Mouse (Mus musculus): ENCODE measurements around the gene Gm42420. TPM values are rescaled to one million over a fixed set of nuclear protein-coding genes. Genes with fewer than 3 reads are reported as not detected.

The Gm42420 gene
- polyA plus RNA-seq, 2 experiments, result 1.2 TPM

DNA sequence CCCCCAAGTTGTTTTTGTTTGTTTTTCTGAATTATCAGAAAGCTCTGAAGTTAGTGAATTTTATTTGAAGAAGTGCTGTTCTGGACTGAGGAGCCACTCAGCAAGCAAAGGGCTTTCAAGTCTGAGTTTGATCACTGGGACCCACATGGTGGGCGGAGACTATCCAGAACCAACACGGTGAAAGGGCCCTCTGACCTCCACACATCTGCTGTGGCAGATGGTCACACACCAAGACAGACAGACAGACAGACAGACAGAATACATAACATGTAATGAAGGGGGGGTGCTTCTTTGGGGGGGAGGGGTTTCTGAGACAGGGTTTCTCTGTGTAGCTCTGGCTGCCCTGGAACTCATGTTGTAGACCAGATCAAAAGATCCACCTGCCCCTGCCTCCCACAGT lies 45.0 kb upstream of the Gm42420 start:
- H3K9me3 ChIP-seq (ENCODE audit: control insufficient read depth, low read length), result no peaks in the 10 kb centered on the region
- H3K27ac ChIP-seq (replicated peaks; ENCODE audit: low read depth, low read length), result no peak overlapping the region
- H3K9ac ChIP-seq (ENCODE audit: low read depth, low read length, severe bottlenecking), result no peak overlapping the region
- peaks cover 59% of the 10 kb centered on the region for H3K4me1 ChIP-seq (ENCODE audit: control insufficient read depth, insufficient read depth, low read length)
- ATAC-seq (ENCODE audit: low FRiP score, low read depth) (no peak), DNase-seq (ENCODE audit: low spot score) (no peak)
- 47% methylated on average over 2 of the region's 2 CpGs for WGBS
- H3K4me2 ChIP-seq (replicated peaks; ENCODE audit: low read depth, low read length, severe bottlenecking), result no peak overlapping the region
- no peaks in the 10 kb centered on the region for H3K36me3 ChIP-seq (ENCODE audit: control insufficient read depth, insufficient read depth, low read length)
- H3K4me3 ChIP-seq (replicated peaks; ENCODE audit: low read length), result no peak overlapping the region
- H3K27me3 ChIP-seq (ENCODE audit: control insufficient read depth, insufficient read depth, low read length), result no peaks in the 10 kb centered on the region
- no peak for TF ChIP-seq POLR2A (IDR thresholded peaks at IDR 0.05; ENCODE audit: borderline replicate concordance, extremely low read depth, insufficient read depth, insufficient read length)

DNA sequence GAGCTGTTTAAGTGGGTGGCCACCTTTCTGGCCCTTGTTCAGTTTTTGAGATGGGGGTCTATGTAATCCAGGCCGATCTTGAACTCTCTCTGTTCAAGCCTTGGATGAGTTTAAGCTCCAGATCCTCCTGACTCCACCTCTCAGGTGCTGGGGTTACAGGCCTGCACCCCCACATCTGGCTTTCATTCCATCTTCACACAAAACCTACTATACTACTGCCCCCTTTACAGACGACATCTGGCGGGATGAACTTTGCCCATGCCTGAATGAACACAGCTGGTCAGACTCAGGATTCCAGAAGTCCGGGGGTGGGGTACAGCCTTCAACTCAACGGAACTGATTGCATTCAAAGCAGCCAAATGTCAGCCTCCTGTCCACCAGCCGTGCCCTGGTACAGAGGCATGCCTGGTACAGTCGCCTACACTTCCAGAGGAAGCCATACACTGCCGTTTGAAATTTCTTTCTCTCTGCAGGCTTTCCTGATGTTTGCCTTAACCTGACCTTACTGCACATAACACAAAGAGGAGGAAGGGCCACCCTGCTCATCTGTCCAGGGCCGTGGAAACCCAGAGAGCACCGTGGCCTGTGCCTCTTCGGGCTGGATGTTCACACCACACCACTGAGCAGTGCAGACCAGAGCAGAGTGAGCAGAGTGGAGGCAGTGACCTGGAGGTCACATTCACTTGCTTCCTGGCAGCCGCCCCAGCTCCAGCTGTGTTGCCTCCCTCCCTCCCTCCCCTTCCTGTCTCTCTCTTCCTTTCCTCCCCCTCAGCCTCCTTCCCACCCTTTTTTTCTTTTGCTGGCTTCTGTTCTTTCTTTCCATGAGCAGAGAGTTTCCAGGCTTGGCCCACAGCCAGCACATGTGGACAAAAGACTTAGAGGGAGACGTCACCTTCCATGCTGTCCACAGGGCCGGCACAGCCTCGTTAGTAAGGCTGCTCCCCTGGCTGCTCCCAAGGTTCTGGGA lies 42.6 kb upstream of the Gm42420 start:
- Histone ChIP-seq H3K9me3 (ENCODE audit: control insufficient read depth, low read length) (no peaks in the 10 kb centered on the region), H3K4me3 (replicated peaks; ENCODE audit: low read length) (no peak overlapping the region), H3K27me3 (ENCODE audit: control insufficient read depth, insufficient read depth, low read length) (no peaks in the 10 kb centered on the region), H3K27ac (replicated peaks; ENCODE audit: low read depth, low read length) (peak overlapping the region; percentile 87), H3K9ac (ENCODE audit: low read depth, low read length, severe bottlenecking) (no peak overlapping the region), H3K4me1 (ENCODE audit: control insufficient read depth, insufficient read depth, low read length) (peaks cover 59% of the 10 kb centered on the region), H3K4me2 (replicated peaks; ENCODE audit: low read depth, low read length, severe bottlenecking) (peak overlapping the region; percentile 31), H3K36me3 (ENCODE audit: control insufficient read depth, insufficient read depth, low read length) (no peaks in the 10 kb centered on the region)
- DNase-seq (ENCODE audit: low spot score), result peak; percentile 91
- WGBS, result 11% methylated on average over 15 of the region's 15 CpGs
- TF ChIP-seq POLR2A (IDR thresholded peaks at IDR 0.05; ENCODE audit: borderline replicate concordance, extremely low read depth, insufficient read depth, insufficient read length), result no peak
- peak; percentile 90 for ATAC-seq (ENCODE audit: low FRiP score, low read depth)

DNA sequence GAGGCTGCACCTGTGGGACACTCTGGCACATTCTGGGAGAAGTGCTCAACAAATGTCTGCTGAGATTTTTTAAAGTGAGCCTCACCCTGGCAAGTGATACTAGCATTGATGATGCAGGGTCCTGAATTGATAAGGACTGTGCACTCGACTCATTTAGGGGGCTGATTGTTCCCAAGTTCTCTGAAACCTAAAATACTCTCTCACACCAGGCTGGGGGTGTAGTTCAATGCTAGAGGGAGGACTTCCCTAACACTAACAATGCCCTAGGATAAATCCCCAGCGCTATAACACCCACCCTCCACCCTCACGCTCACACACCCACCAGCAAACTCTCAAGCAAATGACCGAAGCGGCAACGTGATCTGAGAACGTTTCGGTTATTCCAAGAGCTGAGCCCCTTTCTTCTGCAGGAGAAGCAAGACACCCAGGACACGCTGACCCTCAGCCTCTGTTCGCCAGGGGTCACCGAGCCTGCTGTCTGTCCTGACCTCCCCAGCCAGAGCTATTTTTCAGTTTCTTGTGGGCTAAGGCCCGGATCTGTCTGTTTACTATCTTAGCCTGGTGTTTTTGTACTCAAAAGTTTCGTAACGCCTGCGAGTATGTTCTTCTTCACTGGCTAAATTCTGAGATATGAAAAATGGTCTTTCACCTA lies 41.7 kb upstream of the Gm42420 start:
- Histone ChIP-seq H3K27ac (replicated peaks; ENCODE audit: low read depth, low read length) (peak overlapping the region; percentile 87), H3K4me1 (ENCODE audit: control insufficient read depth, insufficient read depth, low read length) (peaks cover 50% of the 10 kb centered on the region), H3K4me2 (replicated peaks; ENCODE audit: low read depth, low read length, severe bottlenecking) (peak overlapping the region; percentile 31; the same call in 1 of the 2 replicates)

DNA sequence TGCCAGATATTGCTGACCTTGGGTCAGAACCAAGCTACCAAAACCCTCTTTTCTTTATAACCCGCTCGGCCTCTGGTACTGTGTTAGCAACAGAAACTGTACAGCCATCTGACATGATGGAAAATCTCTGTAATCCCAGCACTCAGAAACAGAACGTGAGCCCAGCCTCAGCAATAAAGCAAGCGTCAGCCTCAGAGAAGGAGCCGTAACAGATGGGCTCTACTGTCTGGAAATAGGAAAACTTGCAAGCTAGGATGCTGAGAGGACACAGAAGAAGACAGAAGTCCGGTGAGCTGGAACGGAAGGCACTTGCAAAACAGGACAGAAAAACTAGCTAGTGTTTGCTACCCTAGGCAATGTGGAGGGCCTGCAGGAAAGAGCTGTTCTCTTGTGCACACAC lies 40.1 kb upstream of the Gm42420 start:
- Histone ChIP-seq H3K27ac (replicated peaks; ENCODE audit: low read depth, low read length) (peak overlapping the region; percentile 87; the same call in 1 of the 2 replicates), H3K4me1 (ENCODE audit: control insufficient read depth, insufficient read depth, low read length) (peaks cover 34% of the 10 kb centered on the region), H3K9me3 (ENCODE audit: control insufficient read depth, low read length) (no peaks in the 10 kb centered on the region), H3K9ac (ENCODE audit: low read depth, low read length, severe bottlenecking) (no peak overlapping the region), H3K4me2 (replicated peaks; ENCODE audit: low read depth, low read length, severe bottlenecking) (no peak overlapping the region), H3K4me3 (replicated peaks; ENCODE audit: low read length) (no peak overlapping the region), H3K36me3 (ENCODE audit: control insufficient read depth, insufficient read depth, low read length) (peaks cover 5% of the 10 kb centered on the region; the same call in 1 of the 2 replicates), H3K27me3 (ENCODE audit: control insufficient read depth, insufficient read depth, low read length) (no peaks in the 10 kb centered on the region)
- no peak for TF ChIP-seq POLR2A (IDR thresholded peaks at IDR 0.05; ENCODE audit: borderline replicate concordance, extremely low read depth, insufficient read depth, insufficient read length)
- no peak for DNase-seq (ENCODE audit: low spot score)
- WGBS, result 73% methylated on average over 7 of the region's 7 CpGs
- ATAC-seq (ENCODE audit: low FRiP score, low read depth), result no peak

More for the DNA sequence above, 41.7 kb upstream of the Gm42420 start:
- no peaks in the 10 kb centered on the region for H3K9me3 ChIP-seq (ENCODE audit: control insufficient read depth, low read length)
- no peak for DNase-seq (ENCODE audit: low spot score)
- WGBS, result 52% methylated on average over 15 of the region's 15 CpGs
- TF ChIP-seq POLR2A (IDR thresholded peaks at IDR 0.05; ENCODE audit: borderline replicate concordance, extremely low read depth, insufficient read depth, insufficient read length), result no peak
- no peak overlapping the region for H3K9ac ChIP-seq (ENCODE audit: low read depth, low read length, severe bottlenecking)
- H3K27me3 ChIP-seq (ENCODE audit: control insufficient read depth, insufficient read depth, low read length), result no peaks in the 10 kb centered on the region
- peaks cover 3% of the 10 kb centered on the region; the same call in 1 of the 2 replicates for H3K36me3 ChIP-seq (ENCODE audit: control insufficient read depth, insufficient read depth, low read length)
- no peak; the same call in 1 of the 2 replicates for ATAC-seq (ENCODE audit: low FRiP score, low read depth)
- no peak overlapping the region for H3K4me3 ChIP-seq (replicated peaks; ENCODE audit: low read length)

DNA sequence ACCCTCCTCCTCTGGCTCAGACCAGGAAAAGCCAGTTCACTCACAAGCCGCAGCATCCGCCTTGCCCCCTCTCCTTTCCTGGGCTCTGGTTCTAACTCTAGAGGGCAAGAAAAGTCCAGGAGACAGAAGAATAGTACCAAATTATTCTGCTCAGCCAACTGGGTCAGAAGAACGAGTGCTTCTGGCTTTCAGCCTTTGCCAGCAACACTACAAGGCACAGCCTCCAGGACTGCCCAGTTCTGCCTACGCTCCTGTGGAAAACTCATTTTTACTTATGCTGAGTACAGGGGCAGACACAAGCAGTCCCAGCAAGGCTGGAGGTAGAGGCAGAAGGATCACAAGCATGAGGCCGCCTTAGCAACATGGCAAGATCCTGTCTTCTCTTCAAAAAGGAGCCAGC lies 37.5 kb upstream of the Gm42420 start:
- Histone ChIP-seq H3K9ac (ENCODE audit: low read depth, low read length, severe bottlenecking) (no peak overlapping the region), H3K36me3 (ENCODE audit: control insufficient read depth, insufficient read depth, low read length) (peaks cover 5% of the 10 kb centered on the region; the same call in 1 of the 2 replicates), H3K27ac (replicated peaks; ENCODE audit: low read depth, low read length) (no peak overlapping the region), H3K4me3 (replicated peaks; ENCODE audit: low read length) (no peak overlapping the region), H3K4me1 (ENCODE audit: control insufficient read depth, insufficient read depth, low read length) (peaks cover 21% of the 10 kb centered on the region), H3K9me3 (ENCODE audit: control insufficient read depth, low read length) (no peaks in the 10 kb centered on the region), H3K4me2 (replicated peaks; ENCODE audit: low read depth, low read length, severe bottlenecking) (no peak overlapping the region), H3K27me3 (ENCODE audit: control insufficient read depth, insufficient read depth, low read length) (no peaks in the 10 kb centered on the region)
- no peak for DNase-seq (ENCODE audit: low spot score)
- TF ChIP-seq POLR2A (IDR thresholded peaks at IDR 0.05; ENCODE audit: borderline replicate concordance, extremely low read depth, insufficient read depth, insufficient read length), result no peak
- WGBS, result 78% methylated on average over 5 of the region's 5 CpGs
- ATAC-seq (ENCODE audit: low FRiP score, low read depth), result no peak

All from limb, embryonic 14.5 days (tissue).